Mouse (Mus musculus) neural tube, embryonic 12.5 days (tissue): ENCODE measurements at regions not wholly inside any gene's neighbourhood (a gene's known extent, or its start where the extent isn't known, plus 50 kb on each side); places are given as distances from the start of the nearest gene placed in this dataset.

ENCODE experiments used
- ATAC-seq: fragments of 200-750 bp; cut with Nextera tagmentation; 2 replicates; pipeline ENCODE4 v1.8.0; 2017; ENCODE audit warnings: low read depth, mild to moderate bottlenecking, moderate TSS enrichment, moderate library complexity; ENCODE audit not compliant: low FRiP score
- H3K27ac ChIP-seq: fragments of 300-500 bp; sonication (generic); 2 replicates; pipeline ENCODE4 v1.5.1; 2016
- H3K27me3 ChIP-seq: fragments of 300-500 bp; sonication (generic); replicated peaks from 2 replicates; pipeline ENCODE4 v1.6.1; 2016; ENCODE audit warnings: mild to moderate bottlenecking
- H3K36me3 ChIP-seq: fragments of 300-500 bp; sonication (generic); 2 replicates; pipeline ENCODE4 v1.6.1; 2016; ENCODE audit warnings: mild to moderate bottlenecking
- H3K4me1 ChIP-seq: fragments of 300-500 bp; sonication (generic); 2 replicates; pipeline ENCODE4 v1.6.1; 2016
- H3K4me2 ChIP-seq: fragments of 300-500 bp; sonication (generic); replicated peaks from 2 replicates; pipeline ENCODE4 v1.6.1; 2016; ENCODE audit warnings: mild to moderate bottlenecking
- H3K4me3 ChIP-seq: fragments of 300-500 bp; sonication (generic); 2 replicates; pipeline ENCODE4 v1.5.1; 2016
- H3K9ac ChIP-seq: fragments of 300-500 bp; sonication (generic); 2 replicates; pipeline ENCODE4 v1.6.1; 2016; ENCODE audit warnings: mild to moderate bottlenecking
- H3K9me3 ChIP-seq: fragments of 300-500 bp; sonication (generic); 2 replicates; pipeline ENCODE4 v1.6.1; 2016; ENCODE audit warnings: mild to moderate bottlenecking
- WGBS: fragments of 180-500 bp; shearing (Covaris S2); methylation state at CpG from one replicate; pipeline ENCODE4 v1.1.7; 2016; 5-methylcytosine and 5-hydroxymethylcytosine counted together

- no peaks in the 10 kb centered on the region for H3K9me3 ChIP-seq
- no peak for ATAC-seq
- no peak overlapping the region for H3K4me2 ChIP-seq
- 53% methylated on average over 3 of the region's 3 CpGs for WGBS
- no peaks in the 10 kb centered on the region for H3K27me3 ChIP-seq
- H3K36me3 ChIP-seq, result no peaks in the 10 kb centered on the region
- H3K9ac ChIP-seq, result no peak overlapping the region
- no peak overlapping the region for H3K27ac ChIP-seq
- no peak overlapping the region for H3K4me3 ChIP-seq
- H3K4me1 ChIP-seq, result 0 out of 2 replicates have a peak, but pooled peaks cover 6% of the 10 kb centered on the region
Measured at GRCm38 (mm10) chr15:67890612-67891304, 1390.0 kb upstream of the Lrrc6 start.

DNA sequence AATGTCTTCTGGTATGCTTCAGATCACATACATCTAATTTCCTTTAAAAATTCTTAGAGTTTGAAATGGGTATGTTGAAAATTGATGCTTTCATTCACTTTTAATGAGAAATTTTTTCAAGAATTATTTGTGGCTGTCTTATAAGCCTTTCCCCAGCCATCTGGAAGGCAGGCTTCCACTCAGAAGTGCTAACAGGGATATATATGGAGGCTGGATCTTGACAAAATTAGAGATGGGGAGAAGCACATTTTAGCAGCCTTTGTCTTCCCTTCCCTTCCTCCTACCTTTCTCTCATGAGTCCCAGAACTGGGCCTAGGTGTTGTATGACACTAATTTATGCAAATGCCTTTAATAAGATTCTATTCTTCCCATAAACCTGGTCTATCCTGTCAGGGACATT is 1387.8 kb upstream of the Lrrc6 start:
- Histone ChIP-seq H3K9me3 (no peaks in the 10 kb centered on the region), H3K9ac (no peak overlapping the region), H3K4me2 (no peak overlapping the region), H3K4me1 (0 out of 2 replicates have a peak, but pooled peaks cover 6% of the 10 kb centered on the region), H3K27me3 (no peaks in the 10 kb centered on the region), H3K4me3 (no peak overlapping the region), H3K27ac (no peak overlapping the region), H3K36me3 (no peaks in the 10 kb centered on the region)
- no peak for ATAC-seq

DNA sequence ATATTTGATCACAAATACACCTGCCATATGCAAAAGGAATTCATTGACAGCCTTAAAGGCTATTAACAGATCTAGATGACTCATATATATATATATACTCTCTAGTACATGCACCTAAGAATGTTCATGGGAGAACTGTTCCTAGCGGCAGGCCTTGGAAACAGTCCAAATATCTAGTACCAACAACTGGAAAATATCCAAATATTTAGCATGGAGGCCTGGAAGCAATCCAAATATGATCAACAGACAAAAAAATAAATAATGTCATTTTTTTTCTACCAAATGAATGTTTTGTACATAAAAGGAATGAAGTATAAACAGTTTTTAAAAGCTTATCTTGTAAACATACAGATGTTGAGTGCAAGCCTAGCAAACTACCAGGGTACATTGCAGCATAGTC is 1354.6 kb upstream of the Lrrc6 start:
- Histone ChIP-seq H3K27me3 (no peaks in the 10 kb centered on the region), H3K4me2 (no peak overlapping the region), H3K36me3 (no peaks in the 10 kb centered on the region), H3K9me3 (no peaks in the 10 kb centered on the region), H3K9ac (no peak overlapping the region), H3K27ac (no peak overlapping the region), H3K4me1 (no peaks in the 10 kb centered on the region), H3K4me3 (no peak overlapping the region)
- no peak for ATAC-seq
- 87% methylated on average over 1 of the region's 1 CpGs for WGBS

DNA sequence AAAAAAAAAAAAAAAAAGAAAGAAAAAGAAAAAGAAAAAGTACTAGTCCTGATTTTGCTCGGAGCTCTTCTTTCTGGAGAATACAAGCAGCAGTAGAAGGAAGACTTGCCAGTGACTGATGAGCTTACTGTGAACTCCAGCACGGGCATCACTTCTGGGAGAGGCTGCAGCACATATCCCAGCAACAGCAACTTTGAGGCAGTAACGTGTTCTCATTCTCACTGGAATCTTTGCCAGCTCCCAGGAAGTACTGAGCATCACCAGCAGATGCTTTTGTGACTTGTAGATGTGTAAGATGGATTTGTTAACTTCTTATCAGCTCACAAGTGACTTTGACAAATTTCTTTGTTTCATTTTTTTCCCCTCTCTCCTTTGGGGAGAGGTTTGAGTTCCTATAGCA is 1349.4 kb upstream of the Lrrc6 start:
- no peak for ATAC-seq
- H3K27me3 ChIP-seq, result no peaks in the 10 kb centered on the region
- H3K9ac ChIP-seq, result no peak overlapping the region
- H3K9me3 ChIP-seq, result no peaks in the 10 kb centered on the region
- H3K36me3 ChIP-seq, result no peaks in the 10 kb centered on the region
- H3K27ac ChIP-seq, result no peak overlapping the region
- 66% methylated on average over 3 of the region's 3 CpGs for WGBS
- no peak overlapping the region for H3K4me3 ChIP-seq
- H3K4me1 ChIP-seq, result no peaks in the 10 kb centered on the region
- H3K4me2 ChIP-seq, result no peak overlapping the region

DNA sequence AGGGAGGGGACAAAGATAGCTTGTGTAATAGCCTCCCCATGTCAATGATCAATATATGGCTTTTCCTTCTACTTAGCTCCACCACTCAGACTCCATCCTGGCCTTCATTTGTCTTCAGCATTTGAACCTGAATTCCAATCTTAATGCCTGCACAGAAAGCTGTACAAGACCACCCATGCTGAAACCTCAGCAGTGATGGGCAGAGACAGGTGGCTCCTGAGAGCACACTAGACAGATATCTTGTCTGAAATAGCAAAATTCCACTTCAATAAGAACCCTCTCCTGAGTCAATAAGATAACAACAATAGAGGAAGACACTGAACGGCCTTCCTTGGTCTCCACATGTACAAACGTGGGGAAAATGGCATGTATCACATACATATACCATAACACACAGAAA is 1345.0 kb upstream of the Lrrc6 start:
- Histone ChIP-seq H3K9ac (no peak overlapping the region), H3K27ac (no peak overlapping the region), H3K4me2 (no peak overlapping the region), H3K9me3 (no peaks in the 10 kb centered on the region), H3K4me1 (no peaks in the 10 kb centered on the region), H3K4me3 (no peak overlapping the region), H3K27me3 (no peaks in the 10 kb centered on the region), H3K36me3 (no peaks in the 10 kb centered on the region)
- ATAC-seq, result no peak
- WGBS, result 78% methylated on average over 2 of the region's 2 CpGs

GRCm38 (mm10) chr15:67840671-67841070 is 1340.0 kb upstream of the Lrrc6 start:
- no peaks in the 10 kb centered on the region for H3K9me3 ChIP-seq
- H3K4me3 ChIP-seq, result no peak overlapping the region
- 78% methylated on average over 3 of the region's 3 CpGs for WGBS
- no peaks in the 10 kb centered on the region for H3K36me3 ChIP-seq
- H3K27ac ChIP-seq, result no peak overlapping the region
- no peaks in the 10 kb centered on the region for H3K27me3 ChIP-seq
- no peaks in the 10 kb centered on the region for H3K4me1 ChIP-seq
- ATAC-seq, result no peak
- H3K9ac ChIP-seq, result no peak overlapping the region
- no peak overlapping the region for H3K4me2 ChIP-seq

DNA sequence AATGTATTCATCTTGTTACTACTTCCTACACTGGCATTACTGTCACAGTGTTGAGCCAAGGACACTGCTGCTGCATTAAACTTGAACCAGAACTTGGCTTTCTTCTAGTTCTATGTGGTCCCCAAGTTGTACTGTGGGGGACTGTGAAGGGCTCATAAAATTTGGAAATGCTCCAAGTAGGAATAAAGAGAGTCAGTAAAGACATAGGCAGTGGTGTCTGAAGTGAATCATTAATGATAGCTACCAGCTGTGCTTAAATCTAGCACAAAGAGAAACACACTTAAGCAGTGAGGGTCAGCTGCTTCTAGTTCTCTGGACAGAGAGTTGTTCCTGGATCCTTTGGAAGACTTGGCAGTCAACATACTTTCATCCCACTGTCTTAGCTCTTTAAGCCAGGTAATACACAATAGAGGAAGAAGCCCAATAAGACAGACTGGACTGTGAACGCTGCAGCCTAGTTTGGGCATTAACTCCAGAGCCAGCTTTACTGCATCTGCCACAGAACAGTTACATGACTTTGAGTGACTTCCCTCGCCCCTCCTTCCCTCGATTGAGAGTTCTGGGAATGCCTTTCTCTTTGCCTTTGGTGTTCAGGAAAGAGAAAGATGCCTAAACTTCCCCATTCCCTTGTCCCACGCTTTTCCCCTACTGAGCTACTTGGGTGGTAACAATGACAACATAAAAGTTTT is 1325.2 kb upstream of the Lrrc6 start:
- no peaks in the 10 kb centered on the region for H3K27me3 ChIP-seq
- WGBS, result 80% methylated on average over 4 of the region's 4 CpGs
- ATAC-seq, result no peak

GRCm38 (mm10) chr15:67823226-67823625 is 1322.5 kb upstream of the Lrrc6 start:
- Histone ChIP-seq H3K27me3 (no peaks in the 10 kb centered on the region), H3K27ac (no peak overlapping the region), H3K9me3 (no peaks in the 10 kb centered on the region), H3K4me1 (no peaks in the 10 kb centered on the region), H3K4me2 (no peak overlapping the region), H3K4me3 (no peak overlapping the region), H3K36me3 (no peaks in the 10 kb centered on the region), H3K9ac (no peak overlapping the region)
- ATAC-seq, result no peak
- 79% methylated on average over 3 of the region's 3 CpGs for WGBS

More for the DNA sequence above, 1325.2 kb upstream of the Lrrc6 start:
- no peaks in the 10 kb centered on the region for H3K9me3 ChIP-seq
- no peak overlapping the region for H3K4me3 ChIP-seq
- no peaks in the 10 kb centered on the region for H3K36me3 ChIP-seq
- no peak overlapping the region for H3K4me2 ChIP-seq
- no peak overlapping the region for H3K9ac ChIP-seq
- H3K4me1 ChIP-seq, result no peaks in the 10 kb centered on the region
- no peak overlapping the region for H3K27ac ChIP-seq

DNA sequence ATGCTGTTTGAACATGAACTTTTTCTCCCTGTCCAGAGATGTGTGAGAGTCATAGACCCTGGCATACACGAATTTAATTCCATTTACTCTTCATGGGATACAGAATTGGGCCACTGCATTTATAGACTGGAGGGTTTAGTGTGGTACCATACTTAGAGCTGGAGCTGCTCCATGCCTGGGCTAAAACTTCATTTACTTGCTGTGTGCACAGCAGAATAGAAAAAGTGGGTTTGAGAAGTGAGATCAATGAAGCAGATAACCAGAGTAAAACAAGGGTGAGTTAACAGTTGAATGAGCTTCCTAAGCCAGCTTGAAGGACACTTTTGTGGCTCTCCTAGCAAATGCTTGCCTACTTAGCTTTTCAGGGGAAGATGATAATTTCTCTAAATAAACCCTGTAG is 1299.2 kb upstream of the Lrrc6 start:
- H3K4me2 ChIP-seq, result no peak overlapping the region
- H3K9me3 ChIP-seq, result no peaks in the 10 kb centered on the region
- WGBS, result 79% methylated on average over 1 of the region's 1 CpGs
- no peak overlapping the region for H3K4me3 ChIP-seq
- H3K27ac ChIP-seq, result no peak overlapping the region
- no peak for ATAC-seq
- no peak overlapping the region for H3K9ac ChIP-seq
- no peaks in the 10 kb centered on the region for H3K36me3 ChIP-seq
- no peaks in the 10 kb centered on the region for H3K27me3 ChIP-seq
- H3K4me1 ChIP-seq, result no peaks in the 10 kb centered on the region

- Histone ChIP-seq H3K27me3 (no peaks in the 10 kb centered on the region), H3K36me3 (no peaks in the 10 kb centered on the region), H3K4me1 (no peaks in the 10 kb centered on the region), H3K4me2 (no peak overlapping the region), H3K9ac (no peak overlapping the region), H3K27ac (no peak overlapping the region), H3K4me3 (no peak overlapping the region), H3K9me3 (no peaks in the 10 kb centered on the region)
- ATAC-seq, result no peak
- 87% methylated on average over 2 of the region's 2 CpGs for WGBS
Measured at GRCm38 (mm10) chr15:67795578-67795977, 1294.9 kb upstream of the Lrrc6 start.

DNA sequence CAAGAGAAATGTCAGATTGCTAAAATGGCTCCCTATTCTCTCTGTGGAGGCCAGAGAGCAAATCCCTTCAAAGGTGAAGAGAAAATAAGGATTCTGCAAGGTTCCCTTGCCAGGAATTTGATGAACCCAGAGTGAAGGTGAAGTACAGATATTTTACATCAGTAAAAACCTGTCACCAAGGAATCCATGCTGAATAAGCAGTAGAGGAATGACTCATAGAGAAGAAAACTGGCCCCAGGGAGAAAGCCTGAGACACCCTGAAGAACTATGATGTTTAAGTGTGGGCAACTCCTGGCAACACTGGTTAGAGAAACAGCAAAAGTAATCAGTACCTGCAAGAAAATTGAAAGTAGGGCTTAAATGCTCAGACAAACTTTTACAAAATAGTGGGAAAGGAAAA is 1292.1 kb upstream of the Lrrc6 start:
- Histone ChIP-seq H3K4me1 (no peaks in the 10 kb centered on the region), H3K4me3 (no peak overlapping the region), H3K27me3 (no peaks in the 10 kb centered on the region), H3K36me3 (no peaks in the 10 kb centered on the region), H3K4me2 (no peak overlapping the region), H3K27ac (no peak overlapping the region), H3K9me3 (no peaks in the 10 kb centered on the region), H3K9ac (no peak overlapping the region)
- ATAC-seq, result no peak

- Histone ChIP-seq H3K4me1 (no peaks in the 10 kb centered on the region), H3K27me3 (no peaks in the 10 kb centered on the region), H3K9me3 (no peaks in the 10 kb centered on the region), H3K27ac (no peak overlapping the region), H3K4me2 (no peak overlapping the region), H3K4me3 (no peak overlapping the region), H3K9ac (no peak overlapping the region), H3K36me3 (no peaks in the 10 kb centered on the region)
- ATAC-seq, result no peak
Measured at GRCm38 (mm10) chr15:67788587-67788986, 1287.9 kb upstream of the Lrrc6 start.

DNA sequence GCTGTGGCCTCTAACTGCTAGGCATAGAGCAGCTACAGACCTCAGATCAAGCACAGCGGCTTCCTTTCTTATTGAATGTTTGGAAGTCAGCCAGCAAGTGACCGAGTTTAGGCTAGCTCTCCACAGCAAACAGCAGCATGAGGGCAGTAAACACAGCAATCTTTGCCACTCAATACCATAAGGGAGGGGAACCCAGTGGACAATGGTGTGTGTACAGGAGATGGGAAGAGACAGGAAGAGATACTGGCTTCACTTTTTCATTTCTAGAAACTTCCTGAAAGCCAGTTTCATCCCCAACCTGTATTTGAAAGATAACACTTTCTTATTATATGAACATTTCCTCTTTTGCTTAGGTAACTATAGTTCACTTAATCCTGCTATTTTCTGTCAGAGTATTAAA is 1284.9 kb upstream of the Lrrc6 start:
- Histone ChIP-seq H3K36me3 (no peaks in the 10 kb centered on the region), H3K9ac (no peak overlapping the region), H3K27ac (no peak overlapping the region), H3K9me3 (no peaks in the 10 kb centered on the region), H3K4me3 (no peak overlapping the region), H3K4me2 (no peak overlapping the region), H3K27me3 (no peaks in the 10 kb centered on the region), H3K4me1 (no peaks in the 10 kb centered on the region)
- WGBS, result 51% methylated on average over 2 of the region's 2 CpGs
- no peak for ATAC-seq
